Mouse (Mus musculus) neural tube, embryonic 15.5 days (tissue): ENCODE results near the gene Manbal. TPM values are rescaled to one million over a fixed set of nuclear protein-coding genes. Genes with fewer than 3 reads are reported as not detected.
A peak's percentile ranks its signal among the peaks of the same experiment; 100 is the strongest.
"Not testable (repeated sequence)": the region's sequence is repeated elsewhere in the genome, so short reads cannot be mapped to it uniquely, and the experiment has no call there.

Experiments used
- ATAC-seq: fragments of 200-750 bp; cut with Nextera tagmentation; 2 replicates; pipeline ENCODE4 v1.8.0; 2017; ENCODE audit warnings: mild to moderate bottlenecking, moderate TSS enrichment, moderate library complexity; ENCODE audit not compliant: low FRiP score
- H3K27ac ChIP-seq: fragments of 300-500 bp; sonication (generic); replicated peaks from 2 replicates; pipeline ENCODE4 v1.5.1; 2015; ENCODE audit warnings: mild to moderate bottlenecking, inconsistent platforms
- H3K27me3 ChIP-seq: fragments of 300-500 bp; sonication (generic); replicated peaks from 2 replicates; pipeline ENCODE4 v1.6.1; 2015; ENCODE audit warnings: inconsistent platforms
- H3K36me3 ChIP-seq: fragments of 300-500 bp; sonication (generic); 2 replicates; pipeline ENCODE4 v1.6.1; 2015; ENCODE audit warnings: inconsistent platforms
- H3K4me1 ChIP-seq: fragments of 300-500 bp; sonication (generic); 2 replicates; pipeline ENCODE4 v1.6.1; 2015; ENCODE audit warnings: inconsistent platforms
- H3K4me2 ChIP-seq: fragments of 300-500 bp; sonication (generic); 2 replicates; pipeline ENCODE4 v1.6.1; 2015; ENCODE audit warnings: inconsistent platforms, mild to moderate bottlenecking, moderate library complexity
- H3K4me3 ChIP-seq: fragments of 300-500 bp; sonication (generic); replicated peaks from 2 replicates; pipeline ENCODE4 v1.5.1; 2015; ENCODE audit warnings: mild to moderate bottlenecking, inconsistent platforms
- H3K9ac ChIP-seq: fragments of 300-500 bp; sonication (generic); replicated peaks from 2 replicates; pipeline ENCODE4 v1.6.1; 2015; ENCODE audit warnings: mild to moderate bottlenecking, inconsistent platforms
- H3K9me3 ChIP-seq: fragments of 300-500 bp; sonication (generic); replicated peaks from 2 replicates; pipeline ENCODE4 v1.6.1; 2016; ENCODE audit warnings: inconsistent platforms
- WGBS: fragments of 180-500 bp; shearing (Covaris S2); methylation state at CpG from one replicate; pipeline ENCODE4 v1.1.7; 2015; ENCODE audit warnings: mixed read lengths; 5-methylcytosine and 5-hydroxymethylcytosine counted together
- polyA plus RNA-seq: library from polyadenylated mRNA; unstranded; fragments of >200 nt; fragmentation: Nextera tagmentation; extraction: Ambion mirVana; gene quantifications from 2 replicates; pipeline ENCODE4 v1.2.1, GENCODE M21; 2015

Manbal gene
- polyA plus RNA-seq, 1 experiment from 2014 or later = 112 TPM

DNA sequence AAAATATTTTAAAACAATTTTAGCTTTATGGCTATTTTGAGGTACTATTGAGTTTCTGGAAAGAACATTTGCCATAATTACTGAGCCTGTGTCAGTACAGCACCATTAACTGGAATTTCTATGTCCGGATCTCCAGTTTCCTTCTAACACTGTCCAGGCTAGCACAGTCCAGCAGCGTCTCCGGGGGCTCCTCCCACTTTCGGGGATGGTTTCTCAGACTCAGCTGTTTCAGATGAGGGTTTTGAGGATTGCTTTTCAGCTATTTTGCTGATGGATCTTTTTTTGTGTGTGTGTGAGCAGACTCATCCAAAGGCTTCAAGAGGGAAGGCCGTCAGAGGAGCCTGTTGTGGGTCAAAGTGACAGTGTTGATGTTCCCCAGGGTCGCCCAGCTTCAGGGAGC lies 4.3 kb downstream of the Manbal start:
- ATAC-seq = no peak
- 77% methylated on average over 6 of the region's 6 CpGs for WGBS
- Histone ChIP-seq H3K4me2 (no peak overlapping the region), H3K27ac (no peak overlapping the region), H3K9me3 (no peaks in the 10 kb centered on the region), H3K4me3 (no peak overlapping the region), H3K4me1 (peaks cover 59% of the 10 kb centered on the region), H3K27me3 (no peaks in the 10 kb centered on the region), H3K9ac (no peak overlapping the region), H3K36me3 (no peaks in the 10 kb centered on the region)

DNA sequence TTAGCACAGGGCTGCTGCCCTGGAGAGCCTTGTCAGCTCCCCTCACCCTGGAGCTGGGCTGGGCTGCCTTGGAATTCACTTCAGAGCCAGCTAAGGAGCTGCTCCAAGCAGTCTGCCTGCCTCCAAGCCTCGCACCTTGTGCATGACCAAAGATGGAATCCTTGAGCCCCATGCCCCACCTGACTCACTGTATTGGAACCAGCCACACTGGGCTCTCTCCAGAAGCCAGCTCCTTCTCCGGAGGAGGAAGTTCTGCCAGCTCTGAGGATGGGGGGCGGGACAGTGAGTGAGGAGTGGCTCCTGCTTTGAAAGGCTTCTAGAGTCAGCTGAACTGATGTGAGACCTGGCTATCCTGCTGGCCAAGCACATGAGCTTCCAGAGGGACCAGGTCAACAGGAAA lies 6.3 kb downstream of the Manbal start:
- Histone ChIP-seq H3K4me1 (peaks cover 48% of the 10 kb centered on the region), H3K4me3 (no peak overlapping the region), H3K27ac (no peak overlapping the region), H3K9ac (no peak overlapping the region), H3K4me2 (no peak overlapping the region), H3K9me3 (no peaks in the 10 kb centered on the region), H3K36me3 (no peaks in the 10 kb centered on the region), H3K27me3 (no peaks in the 10 kb centered on the region)
- whole genome bisulfite sequencing = 81% methylated on average over 3 of the region's 3 CpGs
- no peak for ATAC-seq

DNA sequence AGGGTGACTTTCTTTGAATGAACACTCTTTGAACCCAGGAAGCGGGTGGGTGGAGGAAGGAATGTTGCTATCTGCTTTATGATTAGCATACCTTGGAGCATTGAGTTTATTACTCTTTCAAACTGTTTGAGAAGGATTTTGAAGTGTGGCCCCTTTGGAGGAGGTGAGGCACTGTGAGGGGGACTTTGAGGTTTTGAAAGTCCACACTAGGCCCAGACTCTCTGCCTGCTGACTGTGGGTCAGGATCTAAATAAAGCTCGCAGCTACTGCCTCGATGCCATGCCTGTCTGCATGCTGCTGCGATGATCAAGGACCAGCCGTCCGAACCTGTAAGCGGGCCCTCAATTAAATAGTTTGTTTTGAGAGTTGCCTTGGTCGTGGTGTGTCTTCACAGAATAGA lies 7.7 kb downstream of the Manbal start:
- H3K27ac ChIP-seq = no peak overlapping the region
- H3K4me2 ChIP-seq = 0 out of 2 replicates have a peak overlapping the region, but pooled peaks have one; percentile 44
- no peaks in the 10 kb centered on the region for H3K27me3 ChIP-seq
- no peak overlapping the region for H3K4me3 ChIP-seq
- no peak for ATAC-seq
- H3K4me1 ChIP-seq = peaks cover 38% of the 10 kb centered on the region
- WGBS = 41% methylated on average over 8 of the region's 8 CpGs
- H3K36me3 ChIP-seq = peaks cover 8% of the 10 kb centered on the region; the same call in 1 of the 2 replicates
- no peak overlapping the region for H3K9ac ChIP-seq
- no peaks in the 10 kb centered on the region for H3K9me3 ChIP-seq

GRCm38 (mm10) chr2:157375794-157376757 lies 8.7 kb downstream of the Manbal start:
- Histone ChIP-seq H3K4me3 (peak overlapping the region; percentile 9; the same call in 1 of the 2 replicates), H3K36me3 (peaks cover 13% of the 10 kb centered on the region; the same call in 1 of the 2 replicates), H3K27me3 (no peaks in the 10 kb centered on the region), H3K4me1 (peaks cover 35% of the 10 kb centered on the region), H3K27ac (0 out of 2 replicates have a peak overlapping the region, but pooled peaks have one; percentile 37), H3K4me2 (peak overlapping the region; percentile 44), H3K9me3 (no peaks in the 10 kb centered on the region), H3K9ac (peak overlapping the region; percentile 17; the same call in 1 of the 2 replicates)
- 8% methylated on average over 14 of the region's 14 CpGs for WGBS
- ATAC-seq = peak; percentile 41; the same call in 1 of the 2 replicates

GRCm38 (mm10) chr2:157376995-157377394 lies 9.6 kb downstream of the Manbal start:
- WGBS = 15% methylated on average over 3 of the region's 3 CpGs

DNA sequence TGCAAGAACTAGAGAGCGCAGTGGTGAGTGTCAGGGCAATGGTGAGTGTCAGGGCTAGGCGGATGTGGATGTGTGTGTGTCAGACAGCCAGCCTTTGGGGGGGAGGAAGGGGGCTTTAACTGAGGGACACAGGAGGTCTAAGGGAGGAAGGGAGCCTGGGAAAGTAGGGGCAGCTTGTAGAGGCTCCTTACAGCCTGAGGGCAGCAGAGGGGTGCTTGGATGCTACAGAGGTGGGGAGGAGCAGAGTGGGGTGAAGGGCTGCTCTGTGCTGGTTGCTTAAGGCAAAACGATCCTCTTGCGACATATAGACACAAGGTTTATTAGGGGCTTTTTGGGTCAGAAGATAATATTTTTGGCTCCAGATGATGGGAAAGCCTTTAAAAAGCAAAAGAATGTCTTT lies 17.4 kb downstream of the Manbal start:
- H3K9ac ChIP-seq = no peak overlapping the region
- H3K9me3 ChIP-seq = no peaks in the 10 kb centered on the region
- H3K4me1 ChIP-seq = peaks cover 11% of the 10 kb centered on the region; the same call in 1 of the 2 replicates
- no peak overlapping the region for H3K4me2 ChIP-seq
- H3K27me3 ChIP-seq = no peaks in the 10 kb centered on the region
- ATAC-seq = no peak
- 69% methylated on average over 4 of the region's 4 CpGs for WGBS
- no peak overlapping the region for H3K4me3 ChIP-seq
- H3K27ac ChIP-seq = peak overlapping the region; percentile 41
- H3K36me3 ChIP-seq = peaks cover 11% of the 10 kb centered on the region; the same call in 1 of the 2 replicates

More at GRCm38 (mm10) chr2:157376995-157377394, 9.6 kb downstream of the Manbal start:
- no peaks in the 10 kb centered on the region for H3K9me3 ChIP-seq
- no peak overlapping the region for H3K27ac ChIP-seq
- H3K4me1 ChIP-seq = peaks cover 31% of the 10 kb centered on the region
- H3K27me3 ChIP-seq = no peaks in the 10 kb centered on the region
- H3K4me3 ChIP-seq = no peak overlapping the region
- H3K4me2 ChIP-seq = no peak overlapping the region
- H3K9ac ChIP-seq = no peak overlapping the region
- no peak for ATAC-seq
- H3K36me3 ChIP-seq = peaks cover 13% of the 10 kb centered on the region; the same call in 1 of the 2 replicates

GRCm38 (mm10) chr2:157388901-157389590 lies 21.7 kb downstream of the Manbal start:
- H3K4me1 ChIP-seq, H3K9ac ChIP-seq, H3K27ac ChIP-seq, H3K9me3 ChIP-seq, H3K4me3 ChIP-seq, ATAC-seq, H3K27me3 ChIP-seq, H3K36me3 ChIP-seq, H3K4me2 ChIP-seq: not testable (repeated sequence)
- WGBS = 94% methylated on average over 14 of the region's 14 CpGs

DNA sequence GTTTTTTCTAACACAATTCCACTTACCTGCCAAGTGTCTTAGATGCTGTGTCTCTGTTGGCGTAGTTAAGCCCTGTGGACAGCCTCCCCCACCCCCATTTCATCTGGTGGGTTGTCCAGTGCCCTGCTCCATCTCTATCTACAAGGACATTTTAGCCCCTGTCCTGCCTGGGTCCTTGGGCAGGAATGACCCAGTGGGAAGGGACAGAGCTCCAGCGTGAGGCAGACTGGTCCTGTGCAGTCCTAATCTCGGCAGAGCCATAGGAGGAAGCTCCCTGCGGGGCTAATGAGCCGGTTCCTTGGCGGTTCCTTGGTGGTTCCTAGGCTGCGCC lies 22.2 kb downstream of the Manbal start:
- Histone ChIP-seq H3K4me1 (peaks cover 5% of the 10 kb centered on the region; the same call in 1 of the 2 replicates), H3K9me3 (no peaks in the 10 kb centered on the region), H3K27me3 (no peaks in the 10 kb centered on the region), H3K4me3 (no peak overlapping the region), H3K36me3 (0 out of 2 replicates have a peak, but pooled peaks cover 4% of the 10 kb centered on the region), H3K9ac (no peak overlapping the region), H3K27ac (no peak overlapping the region), H3K4me2 (no peak overlapping the region)
- WGBS = 83% methylated on average over 7 of the region's 7 CpGs
- ATAC-seq = no peak

DNA sequence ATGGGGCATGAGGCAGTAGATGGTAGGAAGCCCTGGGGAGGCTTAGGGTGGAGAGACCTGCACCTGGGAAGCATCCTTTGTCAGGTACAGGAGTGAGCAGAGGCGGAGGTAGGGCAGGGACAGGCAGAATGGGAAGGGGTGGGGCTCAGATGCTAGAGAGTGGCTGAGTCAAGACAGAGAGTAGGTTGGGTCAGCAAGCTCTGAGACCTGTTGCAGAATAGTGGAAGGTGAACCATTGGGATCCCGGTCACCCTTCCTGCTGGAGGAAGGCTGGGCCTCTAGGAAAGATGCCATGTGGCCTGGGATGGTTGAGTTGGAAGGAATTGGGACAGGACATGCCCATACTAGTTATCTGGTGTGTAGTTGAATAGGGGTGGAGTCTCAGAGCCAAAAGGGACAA lies 24.9 kb downstream of the Manbal start:
- Histone ChIP-seq H3K27ac (no peak overlapping the region), H3K9ac (no peak overlapping the region), H3K9me3 (no peaks in the 10 kb centered on the region), H3K4me3 (no peak overlapping the region), H3K36me3 (peaks cover 18% of the 10 kb centered on the region), H3K4me1 (0 out of 2 replicates have a peak, but pooled peaks cover 11% of the 10 kb centered on the region), H3K27me3 (no peaks in the 10 kb centered on the region), H3K4me2 (no peak overlapping the region)
- WGBS = 98% methylated on average over 2 of the region's 2 CpGs
- ATAC-seq = no peak

- H3K4me2 ChIP-seq = no peak overlapping the region
- ATAC-seq = no peak
- H3K27ac ChIP-seq = no peak overlapping the region
- WGBS = 98% methylated on average over 4 of the region's 4 CpGs
- no peak overlapping the region for H3K9ac ChIP-seq
- H3K27me3 ChIP-seq = no peaks in the 10 kb centered on the region
- H3K4me3 ChIP-seq = no peak overlapping the region
- H3K9me3 ChIP-seq = no peaks in the 10 kb centered on the region
- H3K4me1 ChIP-seq = 0 out of 2 replicates have a peak, but pooled peaks cover 11% of the 10 kb centered on the region
- peaks cover 27% of the 10 kb centered on the region for H3K36me3 ChIP-seq
These were observed 26.2 kb downstream of the Manbal start for GRCm38 (mm10) chr2:157393549-157393948.

DNA sequence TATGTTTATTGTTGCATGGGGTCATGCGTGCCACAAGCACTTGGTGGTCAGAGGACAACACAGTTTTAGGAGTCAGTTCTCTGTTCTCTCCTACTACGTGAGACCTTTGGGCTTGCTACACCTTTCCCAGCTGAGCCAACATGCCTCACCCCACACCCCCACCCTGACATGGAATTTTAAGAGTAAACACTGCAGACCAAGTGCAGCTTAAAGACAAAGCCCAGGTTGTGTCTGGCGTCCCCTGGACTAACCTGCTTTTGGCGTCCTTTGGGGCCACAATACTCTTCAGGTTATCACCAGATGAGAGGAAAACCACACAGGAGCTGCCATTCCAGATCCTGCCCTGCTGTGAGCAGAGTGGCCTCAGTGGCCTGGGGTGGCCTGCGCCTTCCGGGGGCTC lies 27.5 kb downstream of the Manbal start:
- Histone ChIP-seq H3K36me3 (peaks cover 29% of the 10 kb centered on the region), H3K9ac (no peak overlapping the region), H3K4me3 (no peak overlapping the region), H3K27ac (no peak overlapping the region), H3K27me3 (no peaks in the 10 kb centered on the region), H3K4me1 (0 out of 2 replicates have a peak, but pooled peaks cover 11% of the 10 kb centered on the region), H3K9me3 (no peaks in the 10 kb centered on the region), H3K4me2 (no peak overlapping the region)
- no peak for ATAC-seq
- WGBS = 64% methylated on average over 6 of the region's 6 CpGs
